Mouse (Mus musculus) lung, postnatal 36 days (tissue): ENCODE results near the gene Max.
A peak's percentile ranks its signal among the peaks of the same experiment; 100 is the strongest.

Experiments
- DNase-seq: peaks from one replicate; pipeline ENCODE4 v3.0.0; 2022; ENCODE audit warnings: mixed read lengths

Gene Max

DNA sequence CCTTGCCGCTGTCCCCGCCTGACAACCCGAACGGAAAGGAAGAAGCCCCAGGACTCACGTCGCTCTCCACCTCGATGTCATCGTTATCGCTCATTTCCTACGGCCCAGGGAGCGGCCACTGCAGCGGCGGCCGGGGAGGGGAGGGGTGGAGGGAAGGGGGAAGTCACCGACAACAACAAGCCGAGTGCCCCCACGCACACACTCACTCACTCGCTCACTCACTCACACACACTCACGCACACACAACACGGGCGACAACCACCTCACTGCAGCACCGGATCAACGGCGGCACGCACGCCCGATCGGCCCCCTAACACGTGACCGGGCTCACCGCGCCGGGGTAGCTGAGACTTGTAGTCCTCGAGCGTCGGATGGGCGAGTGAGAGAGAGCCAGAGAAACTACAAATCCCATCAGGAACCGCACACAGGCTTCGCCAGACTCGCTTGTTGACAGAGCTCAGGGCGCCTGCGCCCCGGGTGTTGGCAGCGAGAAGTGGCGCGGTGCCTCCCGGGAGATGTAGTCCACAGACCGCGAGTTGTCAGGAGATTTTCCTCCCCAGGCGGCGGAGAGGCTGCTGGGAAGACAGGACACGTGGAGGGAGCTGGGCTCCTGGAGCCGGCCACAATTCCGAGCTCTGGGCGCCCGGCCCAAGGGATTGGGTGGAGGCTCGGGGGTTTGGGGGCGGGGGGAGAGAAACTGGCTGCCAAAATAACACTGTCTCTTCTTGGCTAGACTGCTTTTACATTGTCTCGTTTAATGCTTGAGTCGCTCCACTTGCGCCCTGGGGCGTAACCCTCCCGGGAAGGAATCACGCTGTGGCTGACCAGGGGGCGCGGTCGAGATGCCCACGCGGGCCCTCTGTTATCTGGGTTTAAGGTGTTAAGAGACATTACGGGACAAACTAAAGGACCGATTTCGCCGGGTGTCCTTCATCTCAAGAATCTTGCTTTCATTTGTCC is at the start of gene Max:
Gene Max (minus strand): TSS at position 270 of the 960 bp plus-strand sequence.
- peak; percentile 99 for DNase-seq

DNA sequence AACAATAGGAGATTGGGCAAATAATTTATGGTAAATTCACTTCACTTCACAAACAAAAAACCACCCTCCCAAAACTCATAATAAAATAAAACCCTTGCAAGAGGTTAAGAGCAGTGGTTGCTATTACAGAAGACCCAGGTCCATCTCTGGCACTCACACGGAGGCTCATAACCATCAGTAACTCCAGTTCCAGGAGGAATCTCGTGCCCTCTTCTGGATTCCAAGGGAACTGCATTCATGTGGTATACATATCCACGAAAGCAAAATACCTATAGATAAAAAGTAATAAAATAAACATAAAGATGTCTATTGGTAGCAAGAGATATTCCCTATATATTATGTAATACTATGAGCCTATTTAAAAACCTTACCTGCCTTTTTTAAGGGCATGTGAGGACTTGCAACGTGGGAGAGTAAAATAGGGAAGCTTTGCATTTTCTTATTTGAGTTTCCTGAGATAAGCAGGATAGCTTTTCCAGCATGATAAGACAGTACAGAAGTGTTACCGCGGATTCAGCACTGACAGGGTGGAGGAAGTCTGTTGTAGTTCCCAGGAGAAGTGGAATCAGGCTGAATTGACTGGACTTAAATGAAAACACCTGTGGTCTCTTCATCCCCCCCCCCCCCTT is 49.2 kb upstream of the Max start:
- peak; percentile 57 for DNase-seq

DNA sequence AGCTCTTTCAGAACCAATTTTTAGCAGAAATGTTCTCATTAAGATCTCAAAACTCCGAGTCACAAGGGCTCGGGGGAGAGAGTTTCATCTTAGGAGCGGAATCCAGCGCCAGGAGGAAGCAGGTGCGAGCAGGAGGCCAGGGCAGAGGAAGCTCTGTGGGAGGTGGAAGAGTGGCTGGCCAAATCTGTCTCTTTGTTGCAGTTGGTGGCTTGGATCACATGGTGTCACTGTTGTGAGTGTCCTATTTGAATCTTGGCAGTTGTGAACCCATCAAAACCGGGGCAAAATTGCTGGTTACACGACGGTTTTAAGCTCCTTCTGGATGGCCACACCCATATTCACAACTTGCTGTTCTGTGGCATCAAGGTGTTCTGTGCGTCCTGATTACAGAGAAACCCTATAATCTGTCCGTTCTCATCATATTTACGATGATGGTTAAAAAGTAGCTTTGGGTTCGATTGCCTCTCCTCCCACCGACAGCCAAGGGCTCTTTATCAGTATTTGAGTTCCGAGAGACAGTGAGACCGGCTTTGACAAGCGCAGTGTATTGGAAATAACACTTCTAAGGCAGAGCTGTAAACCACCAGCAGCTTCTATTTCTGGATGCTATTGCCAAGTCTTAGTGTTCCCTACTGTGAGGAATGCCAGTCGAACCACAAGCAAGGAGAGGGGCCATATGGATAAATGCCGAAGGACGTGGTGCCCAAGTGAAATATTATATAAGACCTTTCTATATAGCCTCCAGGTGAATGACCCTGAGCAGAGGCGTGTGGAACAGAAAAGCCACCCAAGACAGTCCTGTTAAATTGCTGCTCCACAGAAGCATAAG is 47.4 kb upstream of the Max start:
- DNase-seq: peak; percentile 38

DNA sequence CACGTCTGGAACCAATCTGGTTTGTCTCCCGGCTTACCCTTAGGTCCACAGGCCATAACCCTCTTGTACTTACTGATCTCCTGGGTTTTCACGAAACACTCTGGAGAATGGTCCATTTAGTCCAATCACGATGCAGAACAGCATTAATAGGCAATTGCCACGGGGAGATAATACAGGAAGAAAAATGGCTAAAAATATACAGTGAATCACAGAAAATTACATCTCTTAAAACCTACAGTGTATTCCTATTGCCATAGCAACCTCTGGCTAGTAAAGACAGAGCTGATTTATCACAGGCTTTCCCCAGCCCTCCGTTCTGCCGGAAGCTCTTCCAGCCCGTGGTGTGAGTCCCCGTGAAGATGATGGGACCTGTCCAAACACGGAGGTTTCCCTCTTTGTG is 42.9 kb upstream of the Max start:
- DNase-seq: no peak

DNA sequence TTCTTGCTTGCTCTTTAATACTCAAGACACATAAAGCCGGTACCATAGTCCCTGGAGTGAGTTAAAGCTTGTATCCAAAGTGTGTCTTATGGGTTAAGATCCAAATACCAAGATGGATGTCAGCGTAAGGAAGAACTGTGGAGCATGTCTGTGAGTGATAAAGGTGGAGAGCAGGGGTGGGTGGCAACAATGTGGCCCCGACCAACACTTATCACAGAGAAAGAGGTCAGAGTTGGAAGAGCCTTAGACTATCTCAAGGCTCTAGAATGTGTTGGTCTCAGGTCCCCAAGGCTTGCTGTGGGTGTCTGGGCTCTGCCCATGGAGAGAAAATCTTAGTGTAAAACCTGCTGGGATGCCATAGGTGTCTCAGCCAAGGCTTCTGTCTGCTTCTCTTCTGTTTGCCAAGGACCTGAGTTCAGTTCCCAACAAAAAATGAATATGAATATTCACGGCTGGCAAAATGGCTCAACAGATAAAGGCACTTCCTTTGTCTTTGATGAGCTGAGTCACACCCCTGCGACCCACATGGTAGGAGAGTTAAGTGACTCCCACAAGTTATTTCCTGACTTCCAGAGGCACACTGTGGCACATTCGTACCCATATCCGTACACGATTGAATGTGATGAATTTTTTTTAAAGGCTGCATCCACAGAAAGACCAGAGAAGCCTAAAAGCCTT is 40.7 kb upstream of the Max start:
- DNase-seq: no peak

DNA sequence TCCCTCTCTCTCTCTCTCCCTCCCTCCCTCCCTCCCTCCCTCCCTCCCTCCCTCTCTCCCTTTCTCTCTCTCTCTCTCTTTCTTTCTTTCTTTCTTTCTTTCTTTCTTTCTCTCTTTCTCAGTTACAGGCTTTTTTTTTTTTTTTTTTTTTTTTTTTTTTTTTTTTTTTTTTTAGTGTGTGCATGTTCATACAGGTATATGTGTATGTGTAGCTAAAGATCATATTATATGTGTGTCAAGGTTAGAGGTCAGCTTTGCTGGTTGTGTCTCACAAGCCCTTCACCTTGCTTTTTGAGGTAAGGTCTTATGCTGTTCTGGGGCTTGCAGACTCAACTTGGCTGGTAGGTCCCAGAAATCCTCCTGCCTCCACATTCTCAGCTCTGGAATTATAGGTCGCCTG is 39.3 kb upstream of the Max start:
- DNase-seq: no peak

DNA sequence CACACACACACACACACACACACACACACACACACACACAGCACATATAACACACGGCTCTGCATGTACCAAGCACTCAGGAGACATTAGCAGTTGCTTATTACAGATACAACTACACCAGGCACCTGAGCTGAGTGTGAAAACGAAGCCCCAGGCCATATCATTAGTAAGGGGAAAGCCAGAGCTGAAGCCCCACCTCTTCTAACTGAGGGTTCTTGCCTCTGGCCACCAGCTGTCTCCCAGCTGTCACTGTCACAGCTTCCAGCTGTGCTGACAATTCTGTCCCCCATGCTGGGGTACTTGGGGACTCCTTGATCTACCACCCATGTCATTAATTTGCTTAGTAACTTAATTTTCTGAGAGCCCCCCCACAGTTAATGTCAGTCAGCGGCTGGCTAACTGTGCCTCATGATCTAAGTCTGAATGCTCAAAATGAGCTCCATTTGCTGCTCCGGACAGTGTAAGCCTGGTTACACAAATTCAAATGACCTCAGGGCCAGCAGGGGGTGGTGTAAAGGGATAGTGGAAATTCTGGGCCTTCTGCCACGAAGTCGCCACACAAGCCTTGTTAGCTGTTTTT is 38.8 kb upstream of the Max start:
- peak; percentile 71 for DNase-seq

DNA sequence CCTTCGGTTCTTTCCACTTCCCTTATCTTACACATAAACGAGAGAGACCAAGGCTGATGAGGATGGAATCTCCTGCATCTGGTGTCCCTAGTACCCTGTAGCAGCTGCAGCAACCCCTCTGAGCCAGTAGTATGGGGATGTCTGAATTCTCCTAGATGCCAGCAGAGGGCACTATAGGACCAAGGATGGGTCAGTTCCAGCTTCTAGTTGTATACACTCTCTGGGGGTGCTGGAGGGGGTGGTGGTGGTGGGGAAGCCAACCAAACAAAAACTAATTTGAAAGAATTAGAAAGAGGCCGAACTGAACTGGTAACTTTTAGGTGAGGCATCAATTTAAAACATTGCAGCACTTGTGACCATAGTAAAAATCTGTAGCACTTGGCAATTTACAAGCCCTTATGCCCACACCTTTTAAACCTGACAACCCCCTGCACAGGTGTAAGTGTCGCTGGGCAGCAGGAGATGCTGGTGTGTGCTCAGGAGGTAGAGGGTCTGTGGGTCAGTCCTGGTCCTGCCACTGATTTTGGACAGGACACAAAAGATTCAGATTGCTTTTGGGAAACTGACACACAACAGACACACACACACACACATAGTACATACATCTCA is 38.2 kb upstream of the Max start:
- peak; percentile 71 for DNase-seq

DNA sequence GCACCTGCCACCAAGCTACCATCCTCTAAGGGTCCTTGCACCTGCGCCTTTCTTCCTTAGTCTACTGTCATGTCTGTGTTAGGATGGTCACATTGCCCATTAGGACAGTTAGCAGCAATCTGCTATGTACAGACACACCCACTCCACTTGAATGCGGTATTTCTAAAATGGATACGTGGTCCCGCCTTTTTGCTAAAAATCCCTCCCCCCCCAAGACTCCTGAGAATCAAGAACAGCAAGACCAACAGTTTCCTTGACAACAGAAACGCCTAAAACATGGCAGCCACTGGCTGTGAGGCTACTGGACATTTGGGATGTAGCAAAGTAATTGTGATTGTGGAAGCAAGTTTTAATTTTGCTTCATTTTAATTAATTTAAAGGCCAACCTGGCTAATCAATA is 32.8 kb upstream of the Max start:
- DNase-seq: no peak

DNA sequence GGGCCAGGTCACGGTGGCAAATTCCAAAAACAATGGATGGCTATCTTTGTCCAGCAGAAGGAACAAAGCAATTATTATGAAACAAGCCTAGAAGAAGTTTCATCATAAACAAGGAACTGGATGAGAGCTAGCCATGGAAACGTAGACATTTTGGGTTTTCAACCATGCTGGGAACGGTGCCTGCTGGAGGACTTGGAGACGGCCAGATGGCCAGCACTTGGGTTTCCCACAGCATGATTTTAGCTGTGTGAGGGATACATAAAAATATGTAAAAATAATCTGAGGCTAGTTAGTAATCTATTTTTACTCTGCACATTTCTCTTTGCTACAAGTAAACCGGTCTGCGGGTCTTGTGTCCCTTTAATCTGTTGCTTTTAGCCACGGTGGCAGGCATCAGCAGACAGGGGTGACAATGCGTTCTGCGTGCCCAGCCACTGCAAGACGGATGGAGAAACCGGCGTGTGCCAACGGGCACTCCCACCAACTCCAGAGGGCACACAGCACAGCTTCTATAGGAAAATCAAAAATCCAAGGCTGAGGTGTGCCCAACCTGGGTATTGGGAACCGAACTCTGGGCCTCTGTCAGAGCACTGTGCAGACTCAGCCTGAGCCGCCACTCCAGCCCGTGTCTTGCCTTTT is 31.0 kb upstream of the Max start:
- DNase-seq: no peak

DNA sequence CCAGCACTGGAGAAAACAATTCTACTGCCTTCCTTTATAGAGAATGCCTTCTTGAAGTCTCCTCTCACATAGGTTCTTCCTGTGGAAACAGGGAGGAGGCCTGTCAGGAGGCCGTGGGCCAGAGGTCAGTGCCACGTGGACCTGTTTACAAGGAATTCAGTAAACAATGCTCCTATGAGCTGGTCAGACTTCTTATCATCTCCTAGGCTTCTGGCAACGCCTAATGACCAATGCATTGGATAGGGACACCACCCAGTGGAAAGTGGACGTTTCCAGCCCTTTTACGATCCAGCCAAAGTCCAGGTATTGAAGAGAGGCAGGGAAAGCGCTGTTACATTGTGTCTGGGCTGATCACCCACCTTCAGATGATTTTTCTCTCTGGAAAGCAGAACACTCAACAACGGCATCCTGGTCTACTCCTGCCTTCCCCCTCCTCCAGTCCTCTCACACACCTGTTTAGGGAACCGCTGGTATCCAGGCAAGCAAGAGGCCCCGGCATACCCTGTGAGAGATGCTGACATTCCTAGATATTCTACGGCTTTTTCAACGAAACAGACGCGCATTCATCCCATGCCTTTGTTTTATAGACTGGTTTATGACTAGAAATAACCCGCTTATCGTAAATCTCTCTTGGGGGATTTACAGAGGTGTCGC is 20.9 kb upstream of the Max start:
- no peak for DNase-seq

DNA sequence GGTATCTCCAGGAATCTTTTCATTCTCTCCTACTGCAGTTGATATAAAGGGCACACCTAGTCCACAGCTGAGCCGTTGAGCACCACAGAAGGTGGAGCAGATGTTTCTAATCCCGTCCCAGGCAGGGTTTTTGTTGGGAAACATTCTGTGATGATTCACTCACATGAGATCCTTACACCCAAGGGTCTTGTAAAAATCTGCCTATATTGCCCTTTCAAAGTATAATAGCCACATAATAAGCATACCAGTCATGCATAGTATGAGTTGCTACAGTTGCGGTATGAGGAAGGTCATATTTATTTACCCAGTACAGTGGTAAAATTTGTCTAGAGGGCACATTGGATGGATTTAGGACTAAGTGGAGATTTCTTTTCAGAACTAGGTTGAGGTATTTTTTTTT is 17.5 kb upstream of the Max start:
- DNase-seq: no peak

DNA sequence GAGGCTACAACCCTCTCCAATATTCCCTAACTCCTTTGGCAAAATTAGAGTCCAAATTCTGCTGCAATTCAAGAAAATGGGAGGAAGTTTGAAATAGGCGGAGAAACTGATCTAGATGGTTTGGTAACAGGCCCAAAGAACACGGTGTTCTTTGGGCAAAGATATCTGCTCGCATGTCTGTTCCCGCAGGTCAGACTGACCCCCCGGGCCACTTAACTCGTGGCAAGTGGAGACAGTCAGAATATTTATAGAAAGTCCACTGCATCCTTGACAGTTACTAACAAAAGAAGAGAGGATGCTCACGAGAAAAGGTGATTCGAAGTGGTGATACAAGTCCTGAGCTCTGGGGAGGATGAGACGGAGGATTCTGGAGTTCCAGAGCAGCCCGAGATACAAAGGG is 10.7 kb upstream of the Max start:
- peak; percentile 40 for DNase-seq

DNA sequence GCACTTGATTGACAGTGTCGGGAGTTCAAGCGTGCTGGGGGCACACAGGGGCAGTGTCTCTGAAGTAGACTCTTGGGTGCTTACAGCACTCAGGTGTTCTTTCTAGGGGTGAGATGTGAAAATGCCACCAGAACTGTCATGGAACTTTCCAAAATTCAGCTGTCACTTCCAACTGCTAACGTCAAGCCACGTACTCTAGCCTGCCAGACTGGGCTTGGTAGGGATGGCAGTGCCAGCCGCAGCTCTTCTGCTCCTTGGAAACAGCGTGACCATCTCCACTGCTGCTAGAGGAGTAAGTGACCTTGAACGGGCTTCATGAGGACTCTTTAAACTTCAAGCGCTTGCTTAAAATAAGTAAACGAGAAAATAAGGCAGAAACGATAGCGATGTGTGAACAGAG is 10.2 kb upstream of the Max start:
- DNase-seq: peak; percentile 50

DNA sequence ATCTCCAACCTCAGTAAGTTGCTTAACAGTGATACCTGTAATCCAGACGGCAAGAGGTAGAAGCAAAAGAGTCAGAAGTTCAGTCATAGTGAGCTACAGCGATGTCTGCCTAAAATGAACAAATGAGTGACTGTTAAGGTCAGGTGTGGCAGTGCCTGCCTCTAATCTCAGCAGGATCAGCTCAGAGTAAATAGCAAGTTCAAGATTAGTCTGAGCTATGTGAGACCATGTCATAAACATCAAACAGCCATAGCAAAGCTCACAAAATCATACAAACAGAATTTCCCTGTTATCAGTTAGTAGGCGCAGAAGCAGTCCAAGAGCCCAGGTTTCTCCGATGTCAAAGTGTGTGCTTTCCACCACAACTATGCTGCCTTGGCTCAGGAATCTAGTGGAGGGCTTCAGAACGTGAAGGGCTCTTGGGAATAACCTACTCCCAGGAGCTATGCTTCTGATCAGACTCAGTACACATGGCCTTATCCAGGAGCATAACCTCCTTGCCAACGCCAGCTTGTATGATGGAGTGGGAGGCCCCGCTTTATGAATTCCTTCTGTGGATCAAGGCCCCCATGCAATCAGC is 9.7 kb upstream of the Max start:
- DNase-seq: peak; percentile 73

DNA sequence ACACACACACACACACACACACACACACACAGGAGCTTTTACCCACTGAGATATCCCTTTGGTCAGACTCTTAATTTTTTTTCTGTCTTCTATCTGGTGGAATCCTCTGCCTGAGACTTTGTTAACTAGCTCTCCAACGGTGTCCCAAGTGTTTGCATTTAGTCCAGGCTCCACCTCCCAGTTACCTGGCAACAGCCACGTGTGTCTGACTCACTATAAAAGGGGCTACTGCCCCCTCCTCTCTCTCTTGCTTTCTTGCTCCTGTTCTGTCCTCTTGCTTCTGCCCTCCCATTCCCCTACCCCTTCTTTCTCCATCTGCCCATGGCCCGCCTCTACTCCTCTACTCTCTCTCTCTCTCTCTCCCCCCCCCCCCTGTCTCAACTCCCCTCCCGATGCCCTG is 3.9 kb upstream of the Max start:
- peak; percentile 61 for DNase-seq

DNA sequence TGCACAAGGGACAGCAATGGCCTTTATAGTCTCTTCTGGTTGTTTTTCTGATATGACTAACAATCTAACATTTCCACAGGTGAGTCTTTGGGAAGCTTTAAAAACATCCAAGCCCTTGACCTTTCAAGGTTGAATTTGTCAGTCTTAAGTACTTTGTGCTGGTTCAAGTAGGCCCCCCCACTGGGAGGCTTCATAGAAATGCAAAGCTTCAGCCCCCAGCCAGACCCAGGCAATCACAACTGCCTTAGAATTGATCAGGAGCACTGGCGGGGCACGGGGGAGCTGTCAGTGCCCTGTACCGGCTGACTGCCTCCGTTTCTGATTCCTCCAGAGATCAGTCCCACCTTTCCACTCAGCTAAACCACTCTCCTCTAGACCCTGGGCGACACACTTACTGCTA is 3.1 kb upstream of the Max start:
- DNase-seq: no peak

DNA sequence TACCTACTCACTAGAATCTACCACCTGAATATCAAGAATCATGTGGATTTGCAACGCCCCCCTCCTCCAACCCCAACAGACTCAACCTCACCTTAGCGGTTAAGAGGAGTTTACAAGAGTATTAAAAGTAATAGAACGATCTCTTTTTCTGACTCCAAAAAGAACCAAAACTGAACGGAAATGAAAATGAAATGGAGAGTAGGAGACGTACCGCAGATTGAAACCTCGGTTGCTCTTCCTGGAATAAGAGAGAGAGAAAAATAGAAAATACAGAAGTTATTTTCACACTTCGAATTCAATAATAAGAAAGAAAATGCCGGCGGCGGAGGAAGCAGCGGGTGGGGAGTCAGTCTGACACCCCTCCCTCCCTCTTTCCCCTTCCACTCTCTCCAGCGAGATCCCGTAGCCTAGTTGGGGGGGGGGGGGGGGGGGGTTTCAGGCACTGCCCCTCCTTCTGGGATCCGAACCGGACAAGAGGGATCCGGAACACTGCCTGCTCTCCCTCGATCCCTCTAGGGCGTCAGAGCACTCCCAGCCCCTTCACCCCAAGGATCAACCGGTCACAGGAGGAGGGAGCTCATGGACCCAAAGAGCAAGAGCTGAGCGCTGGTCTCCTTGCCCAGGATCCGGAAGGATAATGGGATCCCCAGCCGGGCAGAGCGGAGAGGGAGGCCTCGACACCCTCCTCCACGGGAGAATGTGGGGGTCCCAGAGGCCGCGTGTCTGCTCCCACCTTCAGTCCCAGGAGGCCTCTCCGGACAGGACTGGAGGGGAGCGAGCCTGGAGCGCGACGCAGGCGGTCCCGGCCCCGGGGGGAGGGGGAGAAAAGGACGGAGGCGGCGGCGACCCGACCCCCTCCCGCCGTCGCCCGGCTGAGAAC is 709 bp downstream of the Max start:
- peak; percentile 12 for DNase-seq

DNA sequence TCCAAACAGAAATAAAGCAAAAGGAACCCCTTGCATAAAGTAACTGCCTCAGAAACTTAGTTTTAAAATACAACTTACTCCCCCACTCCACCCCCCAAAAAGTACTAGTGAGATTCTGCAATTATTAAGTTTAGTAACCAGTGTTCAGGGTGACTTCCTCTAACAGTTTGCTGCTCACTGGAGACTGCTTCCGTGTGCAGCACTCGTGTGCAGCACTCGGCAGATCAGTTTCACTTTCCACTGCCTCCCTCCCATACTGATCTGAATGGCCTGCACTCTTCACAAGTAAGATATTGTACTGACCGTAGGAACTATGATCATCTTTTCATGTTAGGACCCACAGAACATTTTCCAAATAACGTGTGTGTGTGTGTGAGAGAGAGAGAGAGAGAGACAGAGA is 4.3 kb downstream of the Max start:
- DNase-seq: peak; percentile 66
